Mouse (Mus musculus) MEL (cell line): ENCODE data around the gene Gpx4. TPM values are rescaled to one million over a fixed set of nuclear protein-coding genes. Genes with fewer than 3 reads are reported as not detected.

ENCODE experiments used
- DNase-seq: peaks from one replicate; pipeline ENCODE4 v3.0.0; 2011; ENCODE audit warnings: low read depth, low spot score
- H3K27ac ChIP-seq: 2 replicates; pipeline ENCODE4 v1.5.1; 2012; ENCODE audit warnings: low read depth, mild to moderate bottlenecking, control low read depth, low read length, moderate library complexity; ENCODE audit not compliant: control insufficient read depth
- H3K27me3 ChIP-seq, 2 experiments: fragments of 150-350 bp in 1 of 2; sonication (generic) in 1 of 2; 2 replicates each; pipeline ENCODE4 v1.6.1; 2012; ENCODE audit warnings: low read length in 2 of 2, mild to moderate bottlenecking in 2 of 2, improper control_type of control experiment in 1 of 2, moderate library complexity in 1 of 2; ENCODE audit not compliant: insufficient read depth in 2 of 2, control insufficient read depth in 1 of 2
- H3K36me3 ChIP-seq, 2 experiments: 2 replicates each; pipeline ENCODE4 v1.6.1; 2012 to 2014; ENCODE audit warnings: low read length in 2 of 2, improper control_type of control experiment in 1 of 2, inconsistent platforms in 1 of 2, mild to moderate bottlenecking in 1 of 2; ENCODE audit not compliant: insufficient read depth in 2 of 2, control insufficient read depth in 1 of 2
- H3K4me1 ChIP-seq, 2 experiments: fragments of 150-350 bp in 1 of 2; sonication (generic) in 1 of 2; 2 replicates each; pipeline ENCODE4 v1.6.1; 2012; ENCODE audit warnings: low read length in 2 of 2, improper control_type of control experiment in 1 of 2, mild to moderate bottlenecking in 1 of 2; ENCODE audit not compliant: insufficient read depth in 2 of 2, control insufficient read depth in 1 of 2
- H3K4me3 ChIP-seq, 2 experiments: fragments of 150-350 bp in 1 of 2; sonication (generic) in 1 of 2; 2 replicates each; pipeline ENCODE4 v1.5.1; 2012; ENCODE audit warnings: low read depth in 2 of 2, low read length in 2 of 2, mild to moderate bottlenecking in 2 of 2, moderate library complexity in 2 of 2, control low read depth in 1 of 2, improper control_type of control experiment in 1 of 2; ENCODE audit not compliant: control insufficient read depth in 1 of 2, insufficient read depth in 1 of 2
- H3K79me2 ChIP-seq: 2 replicates; pipeline ENCODE4 v1.6.1; 2012; ENCODE audit warnings: mild to moderate bottlenecking, low read length, moderate library complexity; ENCODE audit not compliant: control insufficient read depth, poor library complexity, insufficient read depth
- H3K9ac ChIP-seq: 2 replicates; pipeline ENCODE4 v1.6.1; 2012; ENCODE audit warnings: low read depth, mild to moderate bottlenecking, control low read depth, low read length, moderate library complexity; ENCODE audit not compliant: control insufficient read depth, poor library complexity, severe bottlenecking
- H3K9me3 ChIP-seq: fragments of 150-350 bp; sonication (generic); replicated peaks from 2 replicates; pipeline ENCODE4 v1.6.1; 2012; ENCODE audit warnings: mild to moderate bottlenecking, low read length, improper control_type of control experiment, moderate library complexity; ENCODE audit not compliant: insufficient read depth
- BHLHE40 ChIP-seq: IDR thresholded peaks from 2 replicates; pipeline ENCODE4 v1.6.1; 2012; ENCODE audit warnings: low read depth, mild to moderate bottlenecking, inconsistent platforms, low read length, improper control_type of control experiment, borderline replicate concordance
- CHD1 ChIP-seq: IDR thresholded peaks from 2 replicates; pipeline ENCODE4 v1.6.1; 2012; ENCODE audit warnings: low read depth, mild to moderate bottlenecking, inconsistent platforms, low read length, improper control_type of control experiment
- CHD2 ChIP-seq: IDR thresholded peaks from 2 replicates; pipeline ENCODE4 v1.6.1; 2011; ENCODE audit warnings: low read length, improper control_type of control experiment
- ELF1 ChIP-seq: IDR thresholded peaks from 2 replicates; pipeline ENCODE4 v1.6.1; 2014; ENCODE audit warnings: low read depth, mild to moderate bottlenecking, inconsistent platforms, low read length, improper control_type of control experiment, moderate library complexity
- EP300 ChIP-seq, 2 experiments: IDR thresholded peaks; 2 replicates each; pipeline ENCODE4 v1.6.1; 2011; ENCODE audit warnings: improper control_type of control experiment in 2 of 2, low read length in 2 of 2, low read depth in 1 of 2, mild to moderate bottlenecking in 1 of 2
- GABPA ChIP-seq: IDR thresholded peaks from 2 replicates; pipeline ENCODE4 v1.6.1; 2012; ENCODE audit warnings: low read depth, mild to moderate bottlenecking, inconsistent platforms, low read length, improper control_type of control experiment, moderate library complexity
- GATA1 ChIP-seq: IDR thresholded peaks from 2 replicates; pipeline ENCODE4 v1.6.1; 2011; ENCODE audit warnings: low read depth, low read length, improper control_type of control experiment
- MAFK ChIP-seq: IDR thresholded peaks from 2 replicates; pipeline ENCODE4 v1.6.1; 2011; ENCODE audit warnings: low read depth, mild to moderate bottlenecking, low read length, improper control_type of control experiment, borderline replicate concordance
- MAX ChIP-seq: IDR thresholded peaks from 2 replicates; pipeline ENCODE4 v1.6.1; 2011; ENCODE audit warnings: low read length, improper control_type of control experiment
- MAZ ChIP-seq: IDR thresholded peaks from 2 replicates; pipeline ENCODE4 v1.6.1; 2012; ENCODE audit warnings: low read depth, mild to moderate bottlenecking, inconsistent platforms, low read length, improper control_type of control experiment
- MEF2A ChIP-seq: IDR thresholded peaks from 2 replicates; pipeline ENCODE4 v1.6.1; 2014; ENCODE audit warnings: low read depth, mild to moderate bottlenecking, inconsistent platforms, low read length, improper control_type of control experiment; ENCODE audit not compliant: poor library complexity, insufficient replicate concordance, severe bottlenecking; ENCODE audit errors: extremely low read depth
- MYB ChIP-seq: IDR thresholded peaks from 2 replicates; pipeline ENCODE4 v1.6.1; 2011; ENCODE audit warnings: mild to moderate bottlenecking, low read depth, low read length, improper control_type of control experiment
- MYC ChIP-seq: IDR thresholded peaks from 2 replicates; pipeline ENCODE4 v1.6.1; 2011; ENCODE audit warnings: low read depth, mild to moderate bottlenecking, low read length, improper control_type of control experiment, moderate library complexity
- NRF1 ChIP-seq: IDR thresholded peaks from 2 replicates; pipeline ENCODE4 v1.6.1; 2014; ENCODE audit warnings: low read depth, mild to moderate bottlenecking, inconsistent platforms, low read length, improper control_type of control experiment, moderate library complexity; ENCODE audit not compliant: poor library complexity, insufficient read depth, severe bottlenecking
- POLR2A ChIP-seq, 2 experiments: IDR thresholded peaks; 2 replicates each; pipeline ENCODE4 v1.6.1; 2011 to 2012; ENCODE audit warnings: low read length in 2 of 2, mild to moderate bottlenecking in 2 of 2, control low read depth in 1 of 2, improper control_type of control experiment in 1 of 2, low read depth in 1 of 2, moderate library complexity in 1 of 2; ENCODE audit not compliant: control insufficient read depth in 1 of 2, insufficient read depth in 1 of 2, poor library complexity in 1 of 2
- POLR2AphosphoS2 ChIP-seq: IDR thresholded peaks from 2 replicates; pipeline ENCODE4 v1.6.1; 2011; ENCODE audit warnings: low read length, improper control_type of control experiment
- RAD21 ChIP-seq: IDR thresholded peaks from 2 replicates; pipeline ENCODE4 v1.6.1; 2011; ENCODE audit warnings: mild to moderate bottlenecking, low read depth, low read length, improper control_type of control experiment
- RCOR1 ChIP-seq: IDR thresholded peaks from 2 replicates; pipeline ENCODE4 v1.6.1; 2012; ENCODE audit warnings: low read depth, mild to moderate bottlenecking, inconsistent platforms, low read length, improper control_type of control experiment
- SIN3A ChIP-seq: IDR thresholded peaks from 2 replicates; pipeline ENCODE4 v1.6.1; 2012; ENCODE audit warnings: low read length, improper control_type of control experiment, inconsistent platforms
- SMC3 ChIP-seq: IDR thresholded peaks from 2 replicates; pipeline ENCODE4 v1.6.1; 2011; ENCODE audit warnings: low read depth, low read length, improper control_type of control experiment
- TAL1 ChIP-seq: IDR thresholded peaks from 2 replicates; pipeline ENCODE4 v1.6.1; 2012; ENCODE audit warnings: mild to moderate bottlenecking, inconsistent platforms, low read length, moderate library complexity, mixed read lengths
- TBP ChIP-seq: IDR thresholded peaks from 2 replicates; pipeline ENCODE4 v1.8.0; 2011; ENCODE audit warnings: low read depth, low read length, improper control_type of control experiment
- TCF12 ChIP-seq: IDR thresholded peaks from 2 replicates; pipeline ENCODE4 v1.6.1; 2014; ENCODE audit warnings: low read depth, mild to moderate bottlenecking, inconsistent platforms, low read length, improper control_type of control experiment, moderate library complexity
- UBTF ChIP-seq: IDR thresholded peaks from 2 replicates; pipeline ENCODE4 v1.6.1; 2012; ENCODE audit warnings: low read depth, mild to moderate bottlenecking, inconsistent platforms, low read length, improper control_type of control experiment, moderate library complexity, borderline replicate concordance; ENCODE audit not compliant: insufficient read depth
- USF2 ChIP-seq, 2 experiments: IDR thresholded peaks; 2 replicates each; pipeline ENCODE4 v1.6.1; 2011 to 2012; ENCODE audit warnings: improper control_type of control experiment in 2 of 2, low read length in 2 of 2, borderline replicate concordance in 1 of 2, inconsistent platforms in 1 of 2, low read depth in 1 of 2, mild to moderate bottlenecking in 1 of 2; ENCODE audit not compliant: insufficient read depth in 1 of 2
- ZC3H11A ChIP-seq: IDR thresholded peaks from 2 replicates; pipeline ENCODE4 v1.6.1; 2012; ENCODE audit warnings: low read depth, mild to moderate bottlenecking, inconsistent platforms, low read length, improper control_type of control experiment
- ZKSCAN1 ChIP-seq: IDR thresholded peaks from 2 replicates; pipeline ENCODE4 v1.6.1; 2012; ENCODE audit warnings: low read depth, mild to moderate bottlenecking, inconsistent platforms, low read length, improper control_type of control experiment, moderate library complexity
- ZMIZ1 ChIP-seq: IDR thresholded peaks from 2 replicates; pipeline ENCODE4 v1.6.1; 2012; ENCODE audit warnings: low read depth, mild to moderate bottlenecking, inconsistent platforms, low read length, improper control_type of control experiment, moderate library complexity
- ZNF384 ChIP-seq: IDR thresholded peaks from 2 replicates; pipeline ENCODE4 v1.6.1; 2012; ENCODE audit warnings: low read depth, mild to moderate bottlenecking, inconsistent platforms, low read length, improper control_type of control experiment
- polyA plus RNA-seq, 2 experiments: library from polyadenylated mRNA; stranded (reverse) in 1 of 2; unstranded in 1 of 2; fragments of >175 nt in 1 of 2; fragments of >200 nt in 1 of 2; gene quantifications; 2 replicates each; pipeline versions ENCODE4 v1.2.1 to v1.2.4; 2012; ENCODE audit warnings: low replicate concordance in 2 of 2, low read depth in 1 of 2; ENCODE audit not compliant: insufficient read length in 2 of 2, insufficient read depth in 1 of 2, missing spikeins in 1 of 2
- total RNA-seq: library from RNA; depleted of rRNA; stranded (reverse); fragments of 300-350 nt; gene quantifications from 2 replicates; pipeline ENCODE4 v1.2.3, GENCODE M21; 2012

Gpx4 gene
- total and polyA plus RNA-seq, 3 experiments: 508 to 536 TPM; not detected in 1

- Histone ChIP-seq H3K9ac (no peak overlapping the region), H3K4me3 (peak overlapping the region in 1 of 2 experiments; percentile 99; a peak in 1 of 4 replicates), H3K79me2 (peaks cover 47% of the 10 kb centered on the region), H3K27me3 (no peaks in the 10 kb centered on the region), H3K27ac (no peak overlapping the region), H3K9me3 (no peaks in the 10 kb centered on the region), H3K36me3 (peaks cover 0 to 21% of the 10 kb centered on the region in 2 experiments; a peak in 3 of 4 replicates), H3K4me1 (peaks cover 13 to 41% of the 10 kb centered on the region in 2 experiments)
- no peak for DNase-seq
- TF ChIP-seq MYC: no peak
- peak; percentile 40; the same call in 1 of the 2 replicates for TF ChIP-seq ZNF384
- TF ChIP-seq UBTF: no peak
- TF ChIP-seq MAX: no peak
Observed at GRCm38 (mm10) chr10:80100982-80101381, 54.0 kb downstream of the Gpx4 start.

- peaks cover 0 to 22% of the 10 kb centered on the region in 2 experiments; a peak in 2 of 4 replicates for H3K36me3 ChIP-seq
- peaks cover 41% of the 10 kb centered on the region for H3K79me2 ChIP-seq
- peak overlapping the region; percentile 68 for H3K27ac ChIP-seq
- H3K4me1 ChIP-seq: peaks cover 13 to 40% of the 10 kb centered on the region in 2 experiments
- H3K9me3 ChIP-seq: no peaks in the 10 kb centered on the region
- no peaks in the 10 kb centered on the region for H3K27me3 ChIP-seq
- peak overlapping the region; percentile 85 to 99 for H3K4me3 ChIP-seq
- peak; percentile 91 for DNase-seq
- peak overlapping the region; percentile 99 for H3K9ac ChIP-seq
- TF ChIP-seq MYC: no peak
- peak; percentile 50 for TF ChIP-seq POLR2AphosphoS2
- no peak for TF ChIP-seq TAL1
- TF ChIP-seq MEF2A: no peak
- no peak for TF ChIP-seq UBTF
- no peak for TF ChIP-seq GATA1
- TF ChIP-seq RCOR1: no peak
- TF ChIP-seq RAD21: no peak
- no peak for TF ChIP-seq ZKSCAN1
- TF ChIP-seq EP300 (IDR thresholded peaks at IDR 0.05; ENCODE audit: low read depth in 1 of 2, low read length in 2 of 2): no peak
- TF ChIP-seq GABPA: no peak
- TF ChIP-seq CHD1: no peak
- TF ChIP-seq SMC3: no peak
- TF ChIP-seq USF2 (IDR thresholded peaks at IDR 0.05; ENCODE audit: borderline replicate concordance in 1 of 2, insufficient read depth in 1 of 2, low read depth in 1 of 2, low read length in 2 of 2): no peak
- TF ChIP-seq TCF12: peak; percentile 86
- no peak for TF ChIP-seq BHLHE40
- no peak for TF ChIP-seq ZC3H11A
- TF ChIP-seq MAFK: 0 out of 2 replicates have a peak, but pooled peaks have one; percentile 13
- TF ChIP-seq ELF1: peak; percentile 100
- no peak for TF ChIP-seq CHD2
- TF ChIP-seq POLR2A (IDR thresholded peaks at IDR 0.05; ENCODE audit: control insufficient read depth in 1 of 2, insufficient read depth in 1 of 2, low read depth in 1 of 2, low read length in 2 of 2, poor library complexity in 1 of 2): peak; percentile 79 to 80; a peak in 3 of 4 replicates
- peak; percentile 26; the same call in 1 of the 2 replicates for TF ChIP-seq MAZ
- peak; percentile 85 for TF ChIP-seq SIN3A
- 0 out of 2 replicates have a peak, but pooled peaks have one; percentile 33 for TF ChIP-seq NRF1
- TF ChIP-seq MYB: no peak
- no peak for TF ChIP-seq ZNF384
- TF ChIP-seq ZMIZ1: no peak
- TF ChIP-seq TBP: peak; percentile 63; the same call in 1 of the 2 replicates
Observed at GRCm38 (mm10) chr10:80102216-80102915, 55.4 kb downstream of the Gpx4 start.
